Mouse (Mus musculus) bone marrow macrophage, adult 2 months (primary cell): ENCODE measurements around the gene Gm20388.

ENCODE experiments used
- CTCF ChIP-seq: IDR thresholded peaks from 2 replicates; pipeline ENCODE4 v1.5.1; 2012; ENCODE audit warnings: low read depth, mild to moderate bottlenecking, low read length, moderate library complexity
- POLR2A ChIP-seq: IDR thresholded peaks from 2 replicates; pipeline ENCODE4 v1.6.1; 2012; ENCODE audit warnings: mild to moderate bottlenecking, low read depth, low read length, borderline replicate concordance

DNA sequence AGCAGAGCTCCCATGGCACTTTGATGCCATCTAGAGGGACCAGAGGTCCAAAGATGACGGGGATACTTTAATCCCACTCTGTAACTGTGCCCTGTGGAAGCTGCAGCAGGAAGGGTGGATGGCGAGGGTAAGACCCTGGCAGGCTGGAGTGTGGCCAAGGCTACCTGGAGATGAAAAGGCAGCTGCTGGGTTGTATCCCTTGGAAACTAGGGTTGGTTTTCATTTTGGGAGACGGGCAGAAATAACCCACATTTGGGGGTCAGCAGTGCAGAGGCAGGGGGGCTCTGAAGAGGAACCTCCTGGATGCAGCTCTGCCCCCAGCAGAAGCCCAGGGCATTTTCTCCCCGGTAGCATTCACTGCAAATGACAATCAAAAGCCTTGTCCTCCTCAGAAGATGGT is 3594.6 kb downstream of the Gm20388 start:
- TF ChIP-seq CTCF (no peak), POLR2A (no peak)
